Mouse (Mus musculus): ENCODE measurements around the gene Sh3bgrl2.

Sh3bgrl2 gene

GRCm38 (mm10) chr9:83635997-83636396 lies 87.9 kb downstream of the Sh3bgrl2 start:
- DNase-seq, result no peak

GRCm38 (mm10) chr9:83643139-83643538 lies 95.0 kb downstream of the Sh3bgrl2 start:
- no peak for DNase-seq

GRCm38 (mm10) chr9:83643833-83644232 lies 95.7 kb downstream of the Sh3bgrl2 start:
- no peak for DNase-seq

GRCm38 (mm10) chr9:83646215-83646614 lies 98.1 kb downstream of the Sh3bgrl2 start:
- no peak for DNase-seq

- no peak for DNase-seq
These were observed 98.6 kb downstream of the Sh3bgrl2 start for GRCm38 (mm10) chr9:83646691-83647090.

GRCm38 (mm10) chr9:83647919-83648705 lies 100.0 kb downstream of the Sh3bgrl2 start:
- no peak for DNase-seq

GRCm38 (mm10) chr9:83648733-83649132 lies 100.6 kb downstream of the Sh3bgrl2 start:
- no peak for DNase-seq

- DNase-seq, result no peak
These were observed 103.9 kb downstream of the Sh3bgrl2 start for GRCm38 (mm10) chr9:83652015-83652414.

GRCm38 (mm10) chr9:83652590-83653172 lies 104.6 kb downstream of the Sh3bgrl2 start:
- no peak for DNase-seq

GRCm38 (mm10) chr9:83654601-83655000 lies 106.5 kb downstream of the Sh3bgrl2 start:
- no peak for DNase-seq

- DNase-seq, result no peak
These were observed 109.0 kb downstream of the Sh3bgrl2 start for GRCm38 (mm10) chr9:83656960-83657651.

- DNase-seq, result no peak
These were observed 109.5 kb downstream of the Sh3bgrl2 start for GRCm38 (mm10) chr9:83657652-83658002.

- no peak for DNase-seq
These were observed 111.0 kb downstream of the Sh3bgrl2 start for GRCm38 (mm10) chr9:83659081-83659480.

- DNase-seq, result no peak
These were observed 113.7 kb downstream of the Sh3bgrl2 start for GRCm38 (mm10) chr9:83661811-83662210.

GRCm38 (mm10) chr9:83663981-83664897 lies 116.1 kb downstream of the Sh3bgrl2 start:
- no peak for DNase-seq

- DNase-seq, result no peak
These were observed 116.8 kb downstream of the Sh3bgrl2 start for GRCm38 (mm10) chr9:83664951-83665350.

GRCm38 (mm10) chr9:83667031-83667430 lies 118.9 kb downstream of the Sh3bgrl2 start:
- DNase-seq, result no peak

- DNase-seq, result peak in 1 of 2 experiments; percentile 41
These were observed 131.5 kb downstream of the Sh3bgrl2 start for GRCm38 (mm10) chr9:83679626-83680025.

- DNase-seq, result no peak
These were observed 133.8 kb downstream of the Sh3bgrl2 start for GRCm38 (mm10) chr9:83681661-83682655.

- peak in 1 of 2 experiments; percentile 16 for DNase-seq
These were observed 138.5 kb downstream of the Sh3bgrl2 start for GRCm38 (mm10) chr9:83686511-83687100.

- no peak for DNase-seq
These were observed 139.8 kb downstream of the Sh3bgrl2 start for GRCm38 (mm10) chr9:83687904-83688303.

All from kidney, postnatal 25 days (tissue).